Mouse (Mus musculus): ENCODE measurements around the gene Vmn1r160. TPM values are rescaled to one million over a fixed set of nuclear protein-coding genes. Genes with fewer than 3 reads are reported as not detected.
"Not testable (repeated sequence)": the region's sequence is repeated elsewhere in the genome, so short reads cannot be mapped to it uniquely, and the experiment has no call there.

The Vmn1r160 gene
- polyA plus RNA-seq (2012; rRNA removed): not detected in 2 replicates

DNA sequence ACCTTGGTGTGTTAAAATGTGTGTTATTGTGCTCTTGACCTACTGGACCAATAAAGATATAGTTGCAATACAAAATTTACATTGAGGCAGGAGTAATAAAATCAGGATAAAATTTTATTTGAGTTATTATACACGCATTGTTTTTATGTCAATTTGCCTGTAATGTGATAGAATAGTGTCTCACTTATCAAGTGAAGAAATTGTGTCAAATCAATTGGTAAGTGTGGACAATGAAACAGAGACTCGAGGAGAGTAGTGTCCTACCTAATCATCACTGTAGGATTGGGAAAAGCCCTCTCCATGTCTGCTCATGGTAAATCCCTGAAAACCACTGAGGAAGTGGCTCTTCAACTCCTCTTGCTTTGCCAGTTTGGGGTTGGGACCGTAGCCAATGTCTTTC is at the start of gene Vmn1r160:
Gene Vmn1r160 (plus strand): TSS at position 301 of the 400 bp plus-strand sequence.
- not testable (repeated sequence) for H3K4me1 ChIP-seq (ENCODE audit: control insufficient read depth, insufficient read depth, insufficient read length); H3K4me3 ChIP-seq (ENCODE audit: extremely low read depth, insufficient read depth, insufficient read length); DNase-seq (ENCODE audit: low read depth in 1 of 2, low spot score in 2 of 2); H3K27ac ChIP-seq (ENCODE audit: insufficient read depth, low read length); H3K36me3 ChIP-seq (ENCODE audit: control insufficient read depth, insufficient read depth, low read length); H3K27me3 ChIP-seq (ENCODE audit: control insufficient read depth, insufficient read depth, low read length)
- 29% methylated on average over 1 of the region's 3 CpGs for WGBS

GRCm38 (mm10) chr7:22843505-22843904 is 27.5 kb upstream of the Vmn1r160 start, which contains the start of gene Vmn1r159:
Vmn1r159 (minus strand) TSS chr7:22843605.
- H3K27me3 ChIP-seq (ENCODE audit: control insufficient read depth, insufficient read depth, low read length); H3K27ac ChIP-seq (ENCODE audit: insufficient read depth, low read length); DNase-seq (ENCODE audit: low read depth in 1 of 2, low spot score in 2 of 2); H3K4me1 ChIP-seq (ENCODE audit: control insufficient read depth, insufficient read depth, insufficient read length); H3K4me3 ChIP-seq (ENCODE audit: extremely low read depth, insufficient read depth, insufficient read length); H3K36me3 ChIP-seq (ENCODE audit: control insufficient read depth, insufficient read depth, low read length): not testable (repeated sequence)
- WGBS: 71% methylated on average over 3 of the region's 3 CpGs

Other genes starting within 250 kb of the Vmn1r160 start
- gene Vmn1r155, start 213.2 kb upstream of the Vmn1r160 start, polyA plus RNA-seq (2012; rRNA removed): not detected in 2 replicates
- gene Gm8693, start 178.9 kb upstream of the Vmn1r160 start, polyA plus RNA-seq (2012; rRNA removed): not detected in 2 replicates
- gene Gm4567, start 151.5 kb upstream of the Vmn1r160 start, polyA plus RNA-seq (2012; rRNA removed): not detected in 2 replicates
- not detected in 2 replicates for gene Vmn1r157, start 109.5 kb upstream of the Vmn1r160 start, polyA plus RNA-seq (2012; rRNA removed)
- not detected in 2 replicates for gene Vmn1r158, start 80.4 kb upstream of the Vmn1r160 start, polyA plus RNA-seq (2012; rRNA removed)
- gene Vmn1r159, start 27.6 kb upstream of the Vmn1r160 start, polyA plus RNA-seq (2012; rRNA removed): not detected in 2 replicates
- gene Gm4214, start 113.4 kb downstream of the Vmn1r160 start, polyA plus RNA-seq (2012; rRNA removed): not detected in 2 replicates
- gene Gm4216, start 148.7 kb downstream of the Vmn1r160 start, polyA plus RNA-seq (2012; rRNA removed): not detected in 2 replicates
- gene Vmn1r163, start 184.3 kb downstream of the Vmn1r160 start, polyA plus RNA-seq (2012; rRNA removed): not detected in 2 replicates
- not detected in 2 replicates for gene Gm8720, start 196.2 kb downstream of the Vmn1r160 start, polyA plus RNA-seq (2012; rRNA removed)

Data from spleen, adult 2 months (tissue).